Mouse (Mus musculus): Measurements from ENCODE around the gene Morc1. TPM values are rescaled to one million over a fixed set of nuclear protein-coding genes. Genes with fewer than 3 reads are reported as not detected.

Morc1 gene
- polyA plus RNA-seq, 1 experiment from 2014 or later, result not detected

- Histone ChIP-seq H3K9ac (no peak overlapping the region), H3K4me1 (peaks cover 5% of the 10 kb centered on the region; the same call in 1 of the 2 replicates), H3K27me3 (no peaks in the 10 kb centered on the region), H3K4me3 (no peak overlapping the region), H3K9me3 (no peaks in the 10 kb centered on the region), H3K4me2 (replicated peaks) (no peak overlapping the region), H3K36me3 (no peaks in the 10 kb centered on the region), H3K27ac (no peak overlapping the region)
- ATAC-seq (ENCODE audit: low FRiP score, low read depth), result no peak
- WGBS, result 43% methylated on average over 2 of the region's 2 CpGs
These were observed 12.0 kb upstream of the Morc1 start for GRCm38 (mm10) chr16:48419035-48419434.

- peaks cover 5% of the 10 kb centered on the region; the same call in 1 of the 2 replicates for H3K4me1 ChIP-seq
- H3K4me3 ChIP-seq, result no peak overlapping the region
- no peaks in the 10 kb centered on the region for H3K9me3 ChIP-seq
- H3K27me3 ChIP-seq, result no peaks in the 10 kb centered on the region
- 34% methylated on average over 2 of the region's 2 CpGs for WGBS
- ATAC-seq (ENCODE audit: low FRiP score, low read depth), result no peak
- no peak overlapping the region for H3K4me2 ChIP-seq (replicated peaks)
- no peak overlapping the region for H3K27ac ChIP-seq
- no peaks in the 10 kb centered on the region for H3K36me3 ChIP-seq
- H3K9ac ChIP-seq, result no peak overlapping the region
These were observed 8.5 kb upstream of the Morc1 start for GRCm38 (mm10) chr16:48422501-48422900.

GRCm38 (mm10) chr16:48424069-48424468 is 7.0 kb upstream of the Morc1 start:
- H3K4me3 ChIP-seq, result no peak overlapping the region
- WGBS, result 85% methylated on average over 4 of the region's 4 CpGs
- H3K4me2 ChIP-seq (replicated peaks), result no peak overlapping the region
- no peaks in the 10 kb centered on the region for H3K4me1 ChIP-seq
- no peak overlapping the region for H3K27ac ChIP-seq
- ATAC-seq (ENCODE audit: low FRiP score, low read depth), result no peak
- H3K27me3 ChIP-seq, result no peaks in the 10 kb centered on the region
- no peaks in the 10 kb centered on the region for H3K36me3 ChIP-seq
- H3K9ac ChIP-seq, result no peak overlapping the region
- H3K9me3 ChIP-seq, result no peaks in the 10 kb centered on the region

GRCm38 (mm10) chr16:48429427-48429826 is 1.6 kb upstream of the Morc1 start:
- Histone ChIP-seq H3K4me1 (peaks cover 7% of the 10 kb centered on the region; the same call in 1 of the 2 replicates), H3K27ac (no peak overlapping the region), H3K27me3 (no peaks in the 10 kb centered on the region), H3K4me2 (replicated peaks) (no peak overlapping the region), H3K4me3 (no peak overlapping the region), H3K36me3 (no peaks in the 10 kb centered on the region), H3K9me3 (no peaks in the 10 kb centered on the region), H3K9ac (no peak overlapping the region)
- WGBS, result 40% methylated on average over 1 of the region's 1 CpGs
- no peak for ATAC-seq (ENCODE audit: low FRiP score, low read depth)

GRCm38 (mm10) chr16:48435454-48435853 is 4.4 kb downstream of the Morc1 start:
- no peak for ATAC-seq (ENCODE audit: low FRiP score, low read depth)

GRCm38 (mm10) chr16:48437476-48437875 is 6.4 kb downstream of the Morc1 start:
- Histone ChIP-seq H3K4me1 (no peaks in the 10 kb centered on the region), H3K4me2 (replicated peaks) (no peak overlapping the region), H3K4me3 (no peak overlapping the region), H3K27ac (no peak overlapping the region), H3K9me3 (no peaks in the 10 kb centered on the region), H3K27me3 (no peaks in the 10 kb centered on the region), H3K9ac (no peak overlapping the region), H3K36me3 (no peaks in the 10 kb centered on the region)
- ATAC-seq (ENCODE audit: low FRiP score, low read depth), result no peak

More at GRCm38 (mm10) chr16:48435454-48435853, 4.4 kb downstream of the Morc1 start:
- H3K9ac ChIP-seq, result no peak overlapping the region
- H3K4me1 ChIP-seq, result no peaks in the 10 kb centered on the region
- 16% methylated on average over 1 of the region's 1 CpGs for WGBS
- H3K27ac ChIP-seq, result no peak overlapping the region
- H3K4me3 ChIP-seq, result no peak overlapping the region
- no peaks in the 10 kb centered on the region for H3K27me3 ChIP-seq
- no peak overlapping the region for H3K4me2 ChIP-seq (replicated peaks)
- no peaks in the 10 kb centered on the region for H3K36me3 ChIP-seq
- H3K9me3 ChIP-seq, result no peaks in the 10 kb centered on the region

GRCm38 (mm10) chr16:48444589-48444988 is 13.6 kb downstream of the Morc1 start:
- no peak for ATAC-seq (ENCODE audit: low FRiP score, low read depth)
- Histone ChIP-seq H3K27ac (no peak overlapping the region), H3K4me1 (no peaks in the 10 kb centered on the region), H3K36me3 (no peaks in the 10 kb centered on the region), H3K9me3 (no peaks in the 10 kb centered on the region), H3K27me3 (no peaks in the 10 kb centered on the region), H3K4me2 (replicated peaks) (no peak overlapping the region), H3K9ac (no peak overlapping the region), H3K4me3 (no peak overlapping the region)
- WGBS, result 92% methylated on average over 5 of the region's 5 CpGs

GRCm38 (mm10) chr16:48446161-48446925 is 15.3 kb downstream of the Morc1 start:
- no peak for ATAC-seq (ENCODE audit: low FRiP score, low read depth)
- no peaks in the 10 kb centered on the region for H3K36me3 ChIP-seq
- WGBS, result 66% methylated on average over 8 of the region's 8 CpGs
- no peak overlapping the region for H3K27ac ChIP-seq
- H3K27me3 ChIP-seq, result no peaks in the 10 kb centered on the region
- no peak overlapping the region for H3K9ac ChIP-seq
- H3K4me2 ChIP-seq (replicated peaks), result no peak overlapping the region
- H3K9me3 ChIP-seq, result no peaks in the 10 kb centered on the region
- H3K4me1 ChIP-seq, result no peaks in the 10 kb centered on the region
- H3K4me3 ChIP-seq, result no peak overlapping the region

GRCm38 (mm10) chr16:48453264-48453663 is 22.2 kb downstream of the Morc1 start:
- no peak for ATAC-seq (ENCODE audit: low FRiP score, low read depth)
- H3K27ac ChIP-seq, result no peak overlapping the region

GRCm38 (mm10) chr16:48473396-48473795 is 42.4 kb downstream of the Morc1 start:
- no peak overlapping the region for H3K4me3 ChIP-seq
- H3K27me3 ChIP-seq, result no peaks in the 10 kb centered on the region
- no peak for ATAC-seq (ENCODE audit: low FRiP score, low read depth)
- H3K4me2 ChIP-seq (replicated peaks), result no peak overlapping the region
- H3K36me3 ChIP-seq, result no peaks in the 10 kb centered on the region
- H3K9me3 ChIP-seq, result no peaks in the 10 kb centered on the region
- no peak overlapping the region for H3K9ac ChIP-seq
- H3K27ac ChIP-seq, result no peak overlapping the region
- 84% methylated on average over 10 of the region's 10 CpGs for WGBS
- no peaks in the 10 kb centered on the region for H3K4me1 ChIP-seq

More at GRCm38 (mm10) chr16:48453264-48453663, 22.2 kb downstream of the Morc1 start:
- H3K4me3 ChIP-seq, result no peak overlapping the region
- H3K27me3 ChIP-seq, result no peaks in the 10 kb centered on the region
- WGBS, result 38% methylated on average over 3 of the region's 3 CpGs
- H3K9ac ChIP-seq, result no peak overlapping the region
- H3K36me3 ChIP-seq, result no peaks in the 10 kb centered on the region
- H3K4me1 ChIP-seq, result no peaks in the 10 kb centered on the region
- H3K9me3 ChIP-seq, result no peaks in the 10 kb centered on the region; the same call in 1 of the 2 replicates
- no peak overlapping the region for H3K4me2 ChIP-seq (replicated peaks)

GRCm38 (mm10) chr16:48474896-48475802 is 44.1 kb downstream of the Morc1 start:
- no peak overlapping the region for H3K4me2 ChIP-seq (replicated peaks)
- ATAC-seq (ENCODE audit: low FRiP score, low read depth), result no peak
- H3K27ac ChIP-seq, result no peak overlapping the region
- no peaks in the 10 kb centered on the region for H3K9me3 ChIP-seq
- WGBS, result 60% methylated on average over 4 of the region's 4 CpGs
- H3K4me1 ChIP-seq, result no peaks in the 10 kb centered on the region
- H3K36me3 ChIP-seq, result no peaks in the 10 kb centered on the region
- H3K9ac ChIP-seq, result no peak overlapping the region
- no peaks in the 10 kb centered on the region for H3K27me3 ChIP-seq
- no peak overlapping the region for H3K4me3 ChIP-seq

- WGBS, result 81% methylated on average over 8 of the region's 8 CpGs
- ATAC-seq (ENCODE audit: low FRiP score, low read depth), result no peak
These were observed 48.3 kb downstream of the Morc1 start for GRCm38 (mm10) chr16:48479266-48479848.

More at GRCm38 (mm10) chr16:48479266-48479848, 48.3 kb downstream of the Morc1 start:
- no peak overlapping the region for H3K27ac ChIP-seq
- no peaks in the 10 kb centered on the region for H3K27me3 ChIP-seq
- H3K4me2 ChIP-seq (replicated peaks), result no peak overlapping the region
- H3K4me3 ChIP-seq, result no peak overlapping the region
- no peak overlapping the region for H3K9ac ChIP-seq
- no peaks in the 10 kb centered on the region for H3K36me3 ChIP-seq
- no peaks in the 10 kb centered on the region for H3K4me1 ChIP-seq
- peaks cover 4% of the 10 kb centered on the region; the same call in 1 of the 2 replicates for H3K9me3 ChIP-seq

Data from limb, embryonic 13.5 days (tissue).